Mouse (Mus musculus) limb, embryonic 11.5 days (tissue): ENCODE results near the gene Abhd15. TPM values are rescaled to one million over a fixed set of nuclear protein-coding genes. Genes with fewer than 3 reads are reported as not detected.

Experiments used
- ATAC-seq: fragments of 200-750 bp; cut with Nextera tagmentation; 2 replicates; pipeline ENCODE4 v1.8.0; 2017; ENCODE audit warnings: low read depth; ENCODE audit not compliant: insufficient number of reproducible peaks, low FRiP score, low TSS enrichment
- DNase-seq: peaks from one replicate; pipeline ENCODE4 v3.0.0-alpha.2; 2015; ENCODE audit warnings: low spot score
- H3K27ac ChIP-seq: fragments of 300-500 bp; sonication (generic); replicated peaks from 2 replicates; pipeline ENCODE4 v1.5.1; 2014; ENCODE audit warnings: low read depth, mild to moderate bottlenecking, low read length
- H3K27me3 ChIP-seq: fragments of 300-500 bp; sonication (generic); 2 replicates; pipeline ENCODE4 v1.6.1; 2014; ENCODE audit warnings: mild to moderate bottlenecking, low read length, mixed read lengths; ENCODE audit not compliant: control insufficient read depth, insufficient read depth
- H3K36me3 ChIP-seq: fragments of 300-500 bp; sonication (generic); 2 replicates; pipeline ENCODE4 v1.6.1; 2014; ENCODE audit warnings: mild to moderate bottlenecking, low read length, moderate library complexity, mixed read lengths; ENCODE audit not compliant: control insufficient read depth, insufficient read depth
- H3K4me1 ChIP-seq: fragments of 300-500 bp; sonication (generic); 2 replicates; pipeline ENCODE4 v1.6.1; 2014; ENCODE audit warnings: low read length, mixed read lengths; ENCODE audit not compliant: control insufficient read depth, insufficient read depth
- H3K4me2 ChIP-seq: fragments of 300-500 bp; sonication (generic); 2 replicates; pipeline ENCODE4 v1.6.1; 2014; ENCODE audit warnings: low read depth, mild to moderate bottlenecking, moderate library complexity; ENCODE audit not compliant: severe bottlenecking
- H3K4me3 ChIP-seq: fragments of 300-500 bp; sonication (generic); 2 replicates; pipeline ENCODE4 v1.5.1; 2014; ENCODE audit warnings: low read depth, low read length
- H3K9ac ChIP-seq: fragments of 300-500 bp; sonication (generic); 2 replicates; pipeline ENCODE4 v1.6.1; 2014; ENCODE audit warnings: mild to moderate bottlenecking, low read length
- H3K9me3 ChIP-seq: fragments of 300-500 bp; sonication (generic); 2 replicates; pipeline ENCODE4 v1.6.1; 2016; ENCODE audit warnings: low read length; ENCODE audit not compliant: control insufficient read depth
- WGBS: fragments of 180-500 bp; shearing (Covaris S2); extraction: QIAGEN DNeasy Blood & Tissue Kit; methylation state at CpG from one replicate; pipeline ENCODE4 v1.1.7; 2014; 5-methylcytosine and 5-hydroxymethylcytosine counted together
- polyA plus RNA-seq: library from polyadenylated mRNA; unstranded; fragments of >200 nt; fragmentation: Nextera tagmentation; extraction: Ambion mirVana; gene quantifications from 2 replicates; pipeline ENCODE4 v1.2.1, GENCODE M21; 2014

Abhd15 gene
- polyA plus RNA-seq, 1 experiment from 2014 or later: 0.71 TPM

GRCm38 (mm10) chr11:77503511-77503910 lies 11.4 kb upstream of the Abhd15 start:
- Histone ChIP-seq H3K4me1 (peaks cover 12% of the 10 kb centered on the region), H3K9ac (no peak overlapping the region), H3K27me3 (no peaks in the 10 kb centered on the region), H3K4me3 (no peak overlapping the region), H3K4me2 (no peak overlapping the region), H3K27ac (no peak overlapping the region), H3K36me3 (peaks cover 28% of the 10 kb centered on the region), H3K9me3 (no peaks in the 10 kb centered on the region)
- ATAC-seq (no peak), DNase-seq (no peak)
- 83% methylated on average over 3 of the region's 3 CpGs for WGBS

- Histone ChIP-seq H3K9ac (no peak overlapping the region), H3K9me3 (no peaks in the 10 kb centered on the region), H3K4me3 (no peak overlapping the region), H3K4me2 (no peak overlapping the region), H3K36me3 (peaks cover 27% of the 10 kb centered on the region), H3K27ac (no peak overlapping the region), H3K27me3 (no peaks in the 10 kb centered on the region), H3K4me1 (peaks cover 11% of the 10 kb centered on the region)
- ATAC-seq (no peak), DNase-seq (no peak)
- WGBS: 96% methylated on average over 19 of the region's 19 CpGs
These were observed 10.5 kb upstream of the Abhd15 start for GRCm38 (mm10) chr11:77504377-77504776.

- no peaks in the 10 kb centered on the region for H3K27me3 ChIP-seq
- peaks cover 9% of the 10 kb centered on the region for H3K4me1 ChIP-seq
- H3K36me3 ChIP-seq: peaks cover 23% of the 10 kb centered on the region
- ATAC-seq: no peak
- H3K4me2 ChIP-seq: no peak overlapping the region
- 90% methylated on average over 22 of the region's 22 CpGs for WGBS
- H3K9ac ChIP-seq: no peak overlapping the region
- no peak overlapping the region for H3K4me3 ChIP-seq
- H3K9me3 ChIP-seq: no peaks in the 10 kb centered on the region
- no peak for DNase-seq
- no peak overlapping the region for H3K27ac ChIP-seq
These were observed 9.5 kb upstream of the Abhd15 start for GRCm38 (mm10) chr11:77505291-77505980.

DNA sequence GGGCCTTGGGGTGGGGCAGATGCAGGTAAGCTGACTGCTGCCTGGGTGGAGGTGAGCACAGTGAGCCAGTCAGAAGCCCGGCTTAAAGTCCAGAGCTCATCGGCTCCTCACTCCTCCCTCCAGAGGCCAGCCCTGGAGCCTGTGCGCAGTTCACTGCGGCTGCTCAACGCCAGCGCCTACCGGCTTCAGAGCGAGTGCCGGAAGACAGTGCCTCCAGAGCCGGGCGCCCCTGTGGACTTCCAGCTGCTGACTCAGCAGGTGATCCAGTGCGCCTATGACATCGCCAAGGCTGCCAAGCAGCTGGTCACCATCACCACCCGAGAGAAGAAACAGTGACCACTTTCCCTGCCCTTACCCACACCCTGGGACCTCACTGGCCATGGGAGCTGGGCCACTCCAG lies 8.6 kb upstream of the Abhd15 start:
- DNase-seq: no peak
- H3K4me3 ChIP-seq: no peak overlapping the region
- ATAC-seq: no peak
- H3K27ac ChIP-seq: no peak overlapping the region
- peaks cover 23% of the 10 kb centered on the region for H3K36me3 ChIP-seq
- peaks cover 7% of the 10 kb centered on the region for H3K4me1 ChIP-seq
- H3K27me3 ChIP-seq: no peaks in the 10 kb centered on the region
- WGBS: 83% methylated on average over 14 of the region's 14 CpGs
- H3K9me3 ChIP-seq: no peaks in the 10 kb centered on the region
- no peak overlapping the region for H3K4me2 ChIP-seq
- no peak overlapping the region for H3K9ac ChIP-seq

- no peak overlapping the region for H3K27ac ChIP-seq
- peaks cover 7% of the 10 kb centered on the region for H3K4me1 ChIP-seq
- H3K27me3 ChIP-seq: no peaks in the 10 kb centered on the region
- H3K9me3 ChIP-seq: no peaks in the 10 kb centered on the region
- peaks cover 23% of the 10 kb centered on the region for H3K36me3 ChIP-seq
- 82% methylated on average over 6 of the region's 6 CpGs for WGBS
- no peak overlapping the region for H3K9ac ChIP-seq
- no peak for ATAC-seq
- H3K4me3 ChIP-seq: no peak overlapping the region
- H3K4me2 ChIP-seq: no peak overlapping the region
- DNase-seq: no peak
These were observed 8.0 kb upstream of the Abhd15 start for GRCm38 (mm10) chr11:77506941-77507340.

- Histone ChIP-seq H3K9ac (no peak overlapping the region), H3K4me1 (peaks cover 10% of the 10 kb centered on the region), H3K36me3 (peaks cover 23% of the 10 kb centered on the region), H3K27me3 (no peaks in the 10 kb centered on the region), H3K4me2 (no peak overlapping the region), H3K4me3 (no peak overlapping the region), H3K9me3 (no peaks in the 10 kb centered on the region), H3K27ac (no peak overlapping the region)
- no peak for DNase-seq
- no peak for ATAC-seq
- WGBS: 70% methylated on average over 4 of the region's 4 CpGs
These were observed 7.5 kb upstream of the Abhd15 start for GRCm38 (mm10) chr11:77507426-77507825.

DNA sequence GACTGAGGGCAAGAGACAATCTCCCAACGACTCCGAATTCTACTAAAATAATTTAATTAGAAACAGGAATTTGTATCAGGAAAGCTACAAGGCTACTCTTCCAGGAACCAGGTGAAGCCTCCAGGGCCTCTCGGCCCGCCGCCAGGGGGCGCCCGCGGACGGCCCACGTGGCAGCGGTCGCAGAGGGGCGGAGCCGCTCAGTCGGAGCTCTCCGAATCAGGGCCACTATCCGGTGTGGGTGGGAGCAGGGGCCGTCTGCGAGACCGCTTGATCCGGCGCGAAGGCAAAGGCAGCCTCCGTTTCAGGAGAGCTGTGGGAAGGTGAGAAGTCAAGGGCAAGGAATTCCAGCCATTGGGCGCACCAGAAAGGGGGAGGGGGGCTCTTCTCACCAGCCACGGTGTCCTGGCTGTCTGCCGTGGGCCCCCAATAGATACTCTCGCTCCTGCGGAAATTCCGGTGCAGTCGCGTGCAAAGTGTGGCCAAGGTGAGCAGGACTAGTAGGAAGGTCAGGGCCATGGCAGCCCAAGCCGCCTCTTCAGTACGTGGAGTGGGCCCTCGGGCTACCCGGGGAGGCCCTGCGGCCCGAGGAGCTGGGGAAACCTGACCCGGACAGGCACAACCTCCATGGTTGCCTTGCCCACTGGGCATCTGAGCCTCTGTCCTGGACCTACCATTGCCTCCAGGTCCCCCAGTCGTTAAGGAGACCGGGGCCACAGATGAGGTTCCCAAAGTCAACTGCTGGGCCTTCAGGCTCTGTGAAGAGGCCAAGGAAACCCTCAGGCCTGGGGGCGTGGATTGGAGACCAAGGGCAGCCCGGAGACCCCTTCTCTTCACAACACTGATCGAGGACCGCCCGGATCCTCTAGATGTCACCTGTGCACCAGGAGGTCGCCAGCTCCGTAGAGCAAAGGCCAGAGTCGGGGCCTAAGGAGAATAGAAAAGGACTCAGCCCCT lies 6.6 kb upstream of the Abhd15 start:
- WGBS: 16% methylated on average over 49 of the region's 49 CpGs
- H3K36me3 ChIP-seq: peaks cover 23% of the 10 kb centered on the region
- H3K4me1 ChIP-seq: peaks cover 11% of the 10 kb centered on the region
- no peak overlapping the region for H3K27ac ChIP-seq
- peak; percentile 90 for DNase-seq
- H3K4me3 ChIP-seq: peak overlapping the region; percentile 23; the same call in 1 of the 2 replicates
- peak overlapping the region; percentile 53 for H3K9ac ChIP-seq
- no peaks in the 10 kb centered on the region for H3K27me3 ChIP-seq
- peak; percentile 29 for ATAC-seq
- H3K4me2 ChIP-seq: peak overlapping the region; percentile 72
- no peaks in the 10 kb centered on the region for H3K9me3 ChIP-seq

DNA sequence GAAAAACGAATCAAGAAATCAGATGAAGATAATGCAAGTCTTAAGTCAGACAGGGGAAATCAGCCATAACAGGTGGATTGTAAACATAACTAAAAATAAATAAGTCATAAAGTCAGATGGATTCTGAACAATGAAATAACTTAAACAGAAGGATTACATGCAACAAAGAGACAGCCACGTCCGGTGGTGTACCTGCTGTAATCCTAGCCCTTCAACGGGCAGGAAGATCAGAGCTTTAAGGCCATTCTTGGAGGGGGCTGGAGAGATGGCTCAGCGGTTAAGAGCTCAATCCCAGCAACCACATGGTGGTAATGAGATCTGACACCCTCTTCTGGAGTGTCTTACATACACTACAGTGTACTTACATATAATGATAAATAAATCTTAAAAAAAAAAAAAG lies 3.6 kb upstream of the Abhd15 start:
- no peak overlapping the region for H3K4me2 ChIP-seq
- H3K4me1 ChIP-seq: peaks cover 29% of the 10 kb centered on the region
- H3K9ac ChIP-seq: no peak overlapping the region
- peaks cover 5% of the 10 kb centered on the region; the same call in 1 of the 2 replicates for H3K36me3 ChIP-seq
- H3K27me3 ChIP-seq: peaks cover 17% of the 10 kb centered on the region
- DNase-seq (no peak), ATAC-seq (no peak)
- no peak overlapping the region for H3K27ac ChIP-seq
- H3K4me3 ChIP-seq: no peak overlapping the region
- 84% methylated on average over 5 of the region's 5 CpGs for WGBS
- H3K9me3 ChIP-seq: no peaks in the 10 kb centered on the region; the same call in 1 of the 2 replicates
